Mouse (Mus musculus): ENCODE data around the gene Sfmbt1. TPM values are rescaled to one million over a fixed set of nuclear protein-coding genes. Genes with fewer than 3 reads are reported as not detected.
A peak's percentile ranks its signal among the peaks of the same experiment; 100 is the strongest.
"Not testable (repeated sequence)": the region's sequence is repeated elsewhere in the genome, so short reads cannot be mapped to it uniquely, and the experiment has no call there.

Gene Sfmbt1
- polyA plus RNA-seq, 1 experiment from 2014 or later: 15.0 TPM

GRCm38 (mm10) chr14:30713769-30714168 is 880 bp upstream of the Sfmbt1 start:
- Histone ChIP-seq H3K4me3 (ENCODE audit: low read depth, low read length) (no peak overlapping the region), H3K9ac (replicated peaks) (no peak overlapping the region), H3K27me3 (ENCODE audit: insufficient read depth, low read length) (peaks cover 4% of the 10 kb centered on the region; the same call in 1 of the 2 replicates), H3K4me1 (ENCODE audit: insufficient read depth) (peaks cover 12% of the 10 kb centered on the region), H3K27ac (ENCODE audit: low read depth) (no peak overlapping the region), H3K4me2 (ENCODE audit: low read depth, low read length) (no peak overlapping the region), H3K9me3 (ENCODE audit: low read length) (no peaks in the 10 kb centered on the region), H3K36me3 (replicated peaks; ENCODE audit: insufficient read depth, low read length) (no peaks in the 10 kb centered on the region)
- DNase-seq (no peak), ATAC-seq (no peak)
- 66% methylated on average over 1 of the region's 1 CpGs for WGBS (ENCODE audit: insufficient replicate concordance)
- TF ChIP-seq CTCF (IDR thresholded peaks at IDR 0.05; ENCODE audit: low read depth) (no peak), EP300 (IDR thresholded peaks at IDR 0.05; ENCODE audit: low read depth) (no peak)

GRCm38 (mm10) chr14:30715618-30716050 is 985 bp downstream of the Sfmbt1 start:
- Histone ChIP-seq H3K27ac (ENCODE audit: low read depth) (peak overlapping the region; percentile 89), H3K4me1 (ENCODE audit: insufficient read depth) (peaks cover 17% of the 10 kb centered on the region), H3K27me3 (ENCODE audit: insufficient read depth, low read length) (peaks cover 4% of the 10 kb centered on the region; the same call in 1 of the 2 replicates), H3K4me3 (ENCODE audit: low read depth, low read length) (peak overlapping the region; percentile 64), H3K4me2 (ENCODE audit: low read depth, low read length) (peak overlapping the region; percentile 95), H3K9me3 (ENCODE audit: low read length) (no peaks in the 10 kb centered on the region), H3K36me3 (replicated peaks; ENCODE audit: insufficient read depth, low read length) (no peaks in the 10 kb centered on the region), H3K9ac (replicated peaks) (peak overlapping the region; percentile 96)
- 1% methylated on average over 45 of the region's 68 CpGs for WGBS (ENCODE audit: insufficient replicate concordance)
- peak; percentile 72 for DNase-seq
- peak; percentile 78 for ATAC-seq
- no peak for TF ChIP-seq CTCF (IDR thresholded peaks at IDR 0.05; ENCODE audit: low read depth)
- TF ChIP-seq EP300 (IDR thresholded peaks at IDR 0.05; ENCODE audit: low read depth): no peak

GRCm38 (mm10) chr14:30716051-30716952 is 1.7 kb downstream of the Sfmbt1 start:
- Histone ChIP-seq H3K4me1 (ENCODE audit: insufficient read depth) (peaks cover 17% of the 10 kb centered on the region), H3K36me3 (replicated peaks; ENCODE audit: insufficient read depth, low read length) (no peaks in the 10 kb centered on the region), H3K27me3 (ENCODE audit: insufficient read depth, low read length) (peaks cover 4% of the 10 kb centered on the region; the same call in 1 of the 2 replicates), H3K9me3 (ENCODE audit: low read length) (no peaks in the 10 kb centered on the region), H3K4me3 (ENCODE audit: low read depth, low read length) (peak overlapping the region; percentile 64), H3K9ac (replicated peaks) (peak overlapping the region; percentile 96), H3K27ac (ENCODE audit: low read depth) (peak overlapping the region; percentile 89), H3K4me2 (ENCODE audit: low read depth, low read length) (peak overlapping the region; percentile 95)
- WGBS (ENCODE audit: insufficient replicate concordance): under 1% methylated on average over 49 of the region's 106 CpGs
- DNase-seq: peak; percentile 75
- TF ChIP-seq EP300 (IDR thresholded peaks at IDR 0.05; ENCODE audit: low read depth): no peak
- peak; percentile 61 for ATAC-seq

- Histone ChIP-seq H3K4me2 (ENCODE audit: low read depth, low read length) (peak overlapping the region; percentile 95), H3K4me1 (ENCODE audit: insufficient read depth) (peaks cover 17% of the 10 kb centered on the region), H3K36me3 (replicated peaks; ENCODE audit: insufficient read depth, low read length) (no peaks in the 10 kb centered on the region), H3K27me3 (ENCODE audit: insufficient read depth, low read length) (peaks cover 4% of the 10 kb centered on the region; the same call in 1 of the 2 replicates), H3K9me3 (ENCODE audit: low read length) (no peaks in the 10 kb centered on the region), H3K27ac (ENCODE audit: low read depth) (peak overlapping the region; percentile 89), H3K9ac (replicated peaks) (peak overlapping the region; percentile 96), H3K4me3 (ENCODE audit: low read depth, low read length) (peak overlapping the region; percentile 64)
- DNase-seq: peak; percentile 31
- WGBS (ENCODE audit: insufficient replicate concordance): 4% methylated on average over 7 of the region's 7 CpGs
- peak; percentile 66 for ATAC-seq
- TF ChIP-seq EP300 (IDR thresholded peaks at IDR 0.05; ENCODE audit: low read depth): no peak
- TF ChIP-seq CTCF (IDR thresholded peaks at IDR 0.05; ENCODE audit: low read depth): no peak
These were observed 2.3 kb downstream of the Sfmbt1 start for GRCm38 (mm10) chr14:30716953-30717285.

- not testable (repeated sequence) for H3K27ac ChIP-seq (ENCODE audit: low read depth); H3K4me3 ChIP-seq (ENCODE audit: low read depth, low read length); H3K36me3 ChIP-seq (replicated peaks; ENCODE audit: insufficient read depth, low read length); DNase-seq; ATAC-seq; H3K4me2 ChIP-seq (ENCODE audit: low read depth, low read length); H3K9ac ChIP-seq (replicated peaks); H3K9me3 ChIP-seq (ENCODE audit: low read length); H3K27me3 ChIP-seq (ENCODE audit: insufficient read depth, low read length)
- peaks cover 17% of the 10 kb centered on the region for H3K4me1 ChIP-seq (ENCODE audit: insufficient read depth)
- 59% methylated on average over 1 of the region's 1 CpGs for WGBS (ENCODE audit: insufficient replicate concordance)
These were observed 4.0 kb downstream of the Sfmbt1 start for GRCm38 (mm10) chr14:30718696-30719095.

GRCm38 (mm10) chr14:30719514-30719913 is 4.9 kb downstream of the Sfmbt1 start:
- Histone ChIP-seq H3K9ac (replicated peaks) (no peak overlapping the region), H3K27ac (ENCODE audit: low read depth) (no peak overlapping the region), H3K4me3 (ENCODE audit: low read depth, low read length) (no peak overlapping the region), H3K36me3 (replicated peaks; ENCODE audit: insufficient read depth, low read length) (no peaks in the 10 kb centered on the region), H3K9me3 (ENCODE audit: low read length) (no peaks in the 10 kb centered on the region), H3K4me1 (ENCODE audit: insufficient read depth) (peaks cover 15% of the 10 kb centered on the region), H3K4me2 (ENCODE audit: low read depth, low read length) (no peak overlapping the region), H3K27me3 (ENCODE audit: insufficient read depth, low read length) (peaks cover 4% of the 10 kb centered on the region; the same call in 1 of the 2 replicates)
- DNase-seq: no peak
- no peak for ATAC-seq
- WGBS (ENCODE audit: insufficient replicate concordance): 38% methylated on average over 1 of the region's 1 CpGs
- TF ChIP-seq EP300 (IDR thresholded peaks at IDR 0.05; ENCODE audit: low read depth) (no peak), CTCF (IDR thresholded peaks at IDR 0.05; ENCODE audit: low read depth) (no peak)
